8 mouse cellular contexts compared by ENCODE assay signal in genomic region chr1:85649881-85650280, GRCm38 (mm10). TPM values are rescaled to one million over a fixed set of nuclear protein-coding genes. Genes with fewer than 3 reads are reported as not detected.
A peak's percentile ranks its signal among the peaks of the same experiment; 100 is the strongest.
DNase-seq lines count a peak whose midpoint lies in the region; ATAC-seq and TF ChIP-seq lines count a peak whose summit lies in the region.
"Not testable (repeated sequence)": the region's sequence is repeated elsewhere in the genome, so short reads cannot be mapped to it uniquely, and the experiment has no call there.

Gene Sp100 (plus strand): TSS chr1:85649988.

- not testable (repeated sequence) for TF ChIP-seq POLR2A in cortical plate, adult 2 months (IDR thresholded peaks at IDR 0.05; ENCODE audit: extremely low read depth, insufficient read depth, low read length)

- not testable (repeated sequence) for H3K4me3 ChIP-seq in cortical plate, adult 2 months (ENCODE audit: insufficient read depth, low read length)

- H3K4me1 ChIP-seq in cortical plate, adult 2 months (ENCODE audit: control insufficient read depth, insufficient read depth, low read length) = not testable (repeated sequence)

- TF ChIP-seq CTCF in cortical plate, adult 2 months (IDR thresholded peaks at IDR 0.05; ENCODE audit: extremely low read depth, insufficient read depth, low read length) = not testable (repeated sequence)

- intact Hi-C loops in heart, postnatal 14 days (cut with DNase I) = not testable (repeated sequence)

- peak; percentile 14 for DNase-seq in 3T3-L1 (ENCODE audit: low read depth, low spot score)
- DNase-seq in heart, postnatal 14 days = peak; percentile 8 to 18
- DNase-seq in kidney, postnatal 10 days = peak; percentile 31
- peak; percentile 44 for DNase-seq in lung, postnatal 25 days (ENCODE audit: low spot score)
- DNase-seq in skeletal muscle tissue, adult 2 months (ENCODE audit: low read depth, low spot score) = peak; percentile 18
- peak; percentile 67 for DNase-seq in thymus, postnatal 14 days

- peak within 1 kb of the TSS; percentile 81; the same call in 1 of the 2 replicates for H3K27ac ChIP-seq in cortical plate, adult 2 months (ENCODE audit: insufficient read depth, low read length)

- ATAC-seq in activated CD4-positive, CD25-positive, alpha-beta regulatory T cell, adult 4 months = peak; percentile 43

RNA-seq across cellular contexts. Expression of gene Sp100, which starts in this region (rescaled TPM):
- polyA plus RNA-seq in activated CD4-positive, CD25-positive, alpha-beta regulatory T cell, adult 4 months (2017; shearing (Covaris generic)) = 1,000 to 10,000 TPM in 1 of 2 experiments, 100 to 1,000 TPM in 1; 907 to 1,062 TPM
- polyA plus RNA-seq in cortical plate, adult 2 months (2012; rRNA removed) = 6.4 and 7.9 TPM in 2 replicates
- 10 to 100 TPM; 16.2 to 17.4 TPM for total RNA-seq in heart, postnatal 14 days (2021)

Comparison
In these comparisons a context has a peak if more than half of its experiments do, and no peak if none do; other contexts are left out.
1. RNA of gene Sp100 (polyA plus RNA-seq): 907 to 1,062 TPM in activated CD4-positive, CD25-positive, alpha-beta regulatory T cell, adult 4 months; 6.4 to 7.9 TPM in cortical plate, adult 2 months; every median in the first group is over 100 times any median in the second.
2. DNase-seq: peak in every context shown above with its lines; median percentile 67 in thymus, postnatal 14 days; 44 in lung, postnatal 25 days; 31 in kidney, postnatal 10 days; 18 in skeletal muscle tissue, adult 2 months; 14 in 3T3-L1; 13 in heart, postnatal 14 days.